Mouse (Mus musculus) right cerebral cortex, adult 18-20 months (tissue): ENCODE data around the gene Zfp423.
A peak's percentile ranks its signal among the peaks of the same experiment; 100 is the strongest.

Experiments used
- DNase-seq: peaks from one replicate; pipeline ENCODE4 v3.0.0; 2022; ENCODE audit warnings: mixed read lengths

Zfp423 gene

GRCm38 (mm10) chr8:87959320-87959920 is at the start of gene Zfp423:
Zfp423 (minus strand) TSS chr8:87959595.
- no peak for DNase-seq

- no peak for DNase-seq
Measured at GRCm38 (mm10) chr8:88006811-88007210, 47.4 kb upstream of the Zfp423 start.

GRCm38 (mm10) chr8:87984778-87985177 is 25.4 kb upstream of the Zfp423 start:
- no peak for DNase-seq

GRCm38 (mm10) chr8:87984032-87984431 is 24.6 kb upstream of the Zfp423 start:
- DNase-seq, result no peak

- no peak for DNase-seq
Measured at GRCm38 (mm10) chr8:87982936-87983335, 23.5 kb upstream of the Zfp423 start.

GRCm38 (mm10) chr8:87975466-87975809 is 16.0 kb upstream of the Zfp423 start:
- DNase-seq, result no peak

GRCm38 (mm10) chr8:87974759-87975465 is 15.5 kb upstream of the Zfp423 start:
- DNase-seq, result no peak

- DNase-seq, result no peak
Measured at GRCm38 (mm10) chr8:87974122-87974758, 14.8 kb upstream of the Zfp423 start.

- no peak for DNase-seq
Measured at GRCm38 (mm10) chr8:87967866-87968620, 8.6 kb upstream of the Zfp423 start.

- no peak for DNase-seq
Measured at GRCm38 (mm10) chr8:87967057-87967820, 7.8 kb upstream of the Zfp423 start.

GRCm38 (mm10) chr8:87962514-87963225 is 3.3 kb upstream of the Zfp423 start:
- DNase-seq, result no peak

GRCm38 (mm10) chr8:87961680-87962513 is 2.5 kb upstream of the Zfp423 start:
- DNase-seq, result no peak

- DNase-seq, result no peak
Measured at GRCm38 (mm10) chr8:87961108-87961507, 1.7 kb upstream of the Zfp423 start.

GRCm38 (mm10) chr8:87960061-87960749 is 810 bp upstream of the Zfp423 start:
- peak; percentile 76 for DNase-seq

GRCm38 (mm10) chr8:87958451-87959319 is 710 bp downstream of the Zfp423 start:
- DNase-seq, result no peak

- no peak for DNase-seq
Measured at GRCm38 (mm10) chr8:87957871-87958450, 1.4 kb downstream of the Zfp423 start.

GRCm38 (mm10) chr8:87956001-87956400 is 3.4 kb downstream of the Zfp423 start:
- DNase-seq, result no peak

GRCm38 (mm10) chr8:87953473-87953872 is 5.9 kb downstream of the Zfp423 start:
- DNase-seq, result no peak

- DNase-seq, result no peak
Measured at GRCm38 (mm10) chr8:87952298-87952697, 7.1 kb downstream of the Zfp423 start.
